Mouse (Mus musculus): Measurements from ENCODE around the gene Cdh13. TPM values are rescaled to one million over a fixed set of nuclear protein-coding genes. Genes with fewer than 3 reads are reported as not detected.

Gene Cdh13
- total RNA-seq, 1 experiment from 2014 or later, result not detected

- ATAC-seq (replicated peaks; ENCODE audit: insufficient number of reproducible peaks, low FRiP score, low TSS enrichment, poor library complexity, severe bottlenecking), result no peak
Observed at GRCm38 (mm10) chr8:118517071-118517470, 233.5 kb downstream of the Cdh13 start.

DNA sequence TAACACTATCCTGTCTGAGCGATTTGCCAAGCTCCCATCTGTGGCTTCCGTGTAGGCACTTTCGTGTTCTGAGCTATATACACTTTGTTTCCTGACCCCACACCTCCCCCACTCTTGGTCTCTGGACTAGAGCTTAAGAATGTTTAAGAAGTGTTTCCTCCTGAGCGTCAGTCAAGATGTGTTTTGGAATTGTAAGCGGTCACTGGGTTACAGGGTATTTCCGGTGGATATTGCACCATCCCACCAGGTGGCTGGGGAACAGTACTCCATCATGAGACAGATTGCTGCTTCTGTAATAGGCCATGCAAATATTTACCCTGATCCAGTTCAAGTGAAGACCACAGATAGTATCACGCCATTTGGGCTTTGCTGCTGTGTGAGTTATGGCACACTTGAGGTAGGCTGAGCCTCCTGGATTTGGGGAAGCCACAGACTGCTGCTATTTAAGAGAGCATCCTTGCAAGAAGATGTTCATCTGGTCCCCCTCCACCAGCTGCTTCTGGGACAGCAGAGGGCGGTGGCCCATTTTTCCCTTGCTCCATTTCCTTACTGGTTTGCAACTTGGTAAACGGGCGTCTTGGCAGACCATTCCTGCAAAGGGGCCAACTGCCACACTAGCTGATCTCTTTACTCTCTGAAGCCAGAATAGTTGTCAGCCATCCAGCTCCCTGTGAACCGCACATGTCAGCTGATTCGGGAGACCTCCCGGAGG is 234.7 kb downstream of the Cdh13 start:
- ATAC-seq (replicated peaks; ENCODE audit: insufficient number of reproducible peaks, low FRiP score, low TSS enrichment, poor library complexity, severe bottlenecking), result no peak

- ATAC-seq (replicated peaks; ENCODE audit: insufficient number of reproducible peaks, low FRiP score, low TSS enrichment, poor library complexity, severe bottlenecking), result no peak
Observed at GRCm38 (mm10) chr8:118518742-118519102, 235.2 kb downstream of the Cdh13 start.

- ATAC-seq (replicated peaks; ENCODE audit: insufficient number of reproducible peaks, low FRiP score, low TSS enrichment, poor library complexity, severe bottlenecking), result no peak
Observed at GRCm38 (mm10) chr8:118523922-118524321, 240.4 kb downstream of the Cdh13 start.

GRCm38 (mm10) chr8:118538816-118539558 is 255.5 kb downstream of the Cdh13 start:
- no peak for ATAC-seq (replicated peaks; ENCODE audit: insufficient number of reproducible peaks, low FRiP score, low TSS enrichment, poor library complexity, severe bottlenecking)

DNA sequence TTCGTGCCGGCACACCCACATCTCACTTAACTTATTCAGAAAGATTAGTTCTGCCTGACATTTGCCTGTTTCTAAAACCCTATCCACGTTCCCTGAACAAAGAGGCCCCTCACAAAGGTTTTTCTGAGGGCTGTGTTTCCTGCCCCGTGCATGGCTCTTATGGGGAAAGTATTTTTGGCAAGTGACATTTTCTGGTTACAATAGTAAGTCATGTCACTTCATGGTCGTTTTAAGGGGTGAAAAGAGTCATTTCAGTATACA is 256.0 kb downstream of the Cdh13 start:
- no peak for ATAC-seq (replicated peaks; ENCODE audit: insufficient number of reproducible peaks, low FRiP score, low TSS enrichment, poor library complexity, severe bottlenecking)

DNA sequence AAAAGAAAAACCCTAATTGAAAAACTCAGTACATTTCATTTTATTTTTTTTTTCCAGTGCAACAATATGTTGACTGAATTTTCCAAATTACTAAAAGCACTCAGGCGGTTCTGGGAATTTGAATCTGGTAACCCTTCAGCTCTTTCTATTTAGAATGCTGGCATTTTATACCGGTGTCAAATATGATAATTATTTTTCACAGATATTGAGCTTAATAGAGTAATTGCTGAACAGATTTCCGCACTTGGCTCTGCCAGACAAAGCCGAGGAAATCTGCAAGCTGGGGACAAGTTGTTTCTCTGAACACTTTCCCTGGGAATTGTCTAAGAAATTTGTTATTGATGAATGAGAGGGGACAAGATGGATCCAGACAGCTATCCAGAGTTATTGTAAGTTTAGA is 256.4 kb downstream of the Cdh13 start:
- ATAC-seq (replicated peaks; ENCODE audit: insufficient number of reproducible peaks, low FRiP score, low TSS enrichment, poor library complexity, severe bottlenecking), result no peak

DNA sequence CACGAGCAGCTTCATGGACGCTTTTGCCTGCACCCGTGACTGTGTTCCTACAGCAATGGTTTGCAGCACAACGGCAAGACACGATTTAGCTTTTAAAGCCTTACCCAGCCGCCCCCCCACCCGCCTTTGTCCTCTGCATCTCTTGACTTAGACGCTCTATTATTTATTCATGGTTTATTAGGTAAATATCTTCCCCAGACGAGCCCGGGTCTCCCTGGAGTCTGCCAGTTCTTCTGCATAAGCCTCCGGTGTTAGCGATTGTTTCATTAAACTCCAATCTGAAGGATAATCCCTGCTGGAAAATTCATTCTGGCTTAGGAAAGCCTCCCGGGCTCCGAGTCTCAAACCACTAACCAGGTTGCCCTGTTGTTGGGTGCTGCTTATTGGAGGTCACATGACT is 268.9 kb downstream of the Cdh13 start:
- ATAC-seq (replicated peaks; ENCODE audit: insufficient number of reproducible peaks, low FRiP score, low TSS enrichment, poor library complexity, severe bottlenecking), result no peak

- ATAC-seq (replicated peaks; ENCODE audit: insufficient number of reproducible peaks, low FRiP score, low TSS enrichment, poor library complexity, severe bottlenecking), result no peak
Observed at GRCm38 (mm10) chr8:118552842-118553241, 269.3 kb downstream of the Cdh13 start.

DNA sequence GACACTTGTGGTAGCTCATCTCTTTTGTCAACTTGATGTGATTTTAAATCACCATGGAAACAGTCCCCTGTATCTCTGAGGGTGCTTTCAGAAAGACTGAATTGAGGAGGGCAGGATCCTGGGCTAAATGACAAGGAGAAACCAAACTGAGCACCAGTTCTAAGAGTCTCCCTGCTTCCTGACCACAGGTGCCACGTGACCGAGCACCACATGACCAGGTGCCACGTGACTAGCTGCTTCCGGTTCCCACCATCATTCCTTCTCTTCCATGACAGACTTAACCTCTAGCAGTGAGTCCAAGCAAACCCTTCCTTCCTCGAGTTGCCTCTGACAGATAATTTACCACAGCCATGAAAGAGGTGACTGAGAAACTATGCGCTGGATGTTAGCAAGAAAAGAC is 280.5 kb downstream of the Cdh13 start:
- ATAC-seq (replicated peaks; ENCODE audit: insufficient number of reproducible peaks, low FRiP score, low TSS enrichment, poor library complexity, severe bottlenecking), result no peak

GRCm38 (mm10) chr8:118565186-118565585 is 281.7 kb downstream of the Cdh13 start:
- ATAC-seq (replicated peaks; ENCODE audit: insufficient number of reproducible peaks, low FRiP score, low TSS enrichment, poor library complexity, severe bottlenecking), result no peak

- ATAC-seq (replicated peaks; ENCODE audit: insufficient number of reproducible peaks, low FRiP score, low TSS enrichment, poor library complexity, severe bottlenecking), result no peak
Observed at GRCm38 (mm10) chr8:118565887-118566747, 282.6 kb downstream of the Cdh13 start.

DNA sequence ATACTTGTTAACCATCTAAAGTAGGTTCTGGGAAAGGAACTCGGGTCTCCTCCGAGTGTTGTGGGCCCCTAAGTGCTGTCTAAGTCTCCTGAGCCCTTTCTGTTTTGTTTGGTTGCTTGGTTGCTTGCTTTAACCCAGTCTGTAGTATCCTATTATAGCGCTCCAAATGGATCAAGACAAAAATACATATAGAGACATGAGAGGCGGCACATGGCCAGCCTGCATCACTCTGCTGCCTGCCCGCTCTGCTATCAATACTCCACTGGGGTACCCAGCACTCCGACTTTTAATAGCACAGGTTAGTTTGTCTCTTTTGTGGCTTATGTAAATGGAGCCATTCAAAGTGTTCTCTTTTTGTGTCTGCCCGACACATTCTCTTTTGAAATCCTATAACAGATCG is 285.8 kb downstream of the Cdh13 start:
- ATAC-seq (replicated peaks; ENCODE audit: insufficient number of reproducible peaks, low FRiP score, low TSS enrichment, poor library complexity, severe bottlenecking), result no peak

DNA sequence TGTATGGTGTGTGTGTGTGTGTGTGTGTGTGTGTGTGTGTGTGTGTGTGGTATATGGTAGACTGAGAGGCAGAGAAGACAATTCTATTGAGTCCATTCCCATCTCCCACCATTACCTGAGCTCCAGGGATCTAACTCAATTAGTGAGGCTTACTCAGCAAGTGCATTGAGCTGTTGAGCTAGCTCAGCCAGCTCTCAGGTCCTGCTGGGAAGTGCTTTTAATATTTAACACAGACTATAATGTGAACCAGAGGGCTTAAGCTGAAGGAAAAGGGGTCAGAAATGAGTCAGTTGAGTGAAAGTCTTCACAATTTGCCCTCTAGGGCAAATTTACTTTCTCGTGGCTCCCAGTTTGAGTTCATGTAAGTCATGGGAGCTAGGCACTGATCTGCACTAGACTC is 297.7 kb downstream of the Cdh13 start:
- ATAC-seq (replicated peaks; ENCODE audit: insufficient number of reproducible peaks, low FRiP score, low TSS enrichment, poor library complexity, severe bottlenecking), result no peak

GRCm38 (mm10) chr8:118582185-118582584 is 298.7 kb downstream of the Cdh13 start:
- no peak for ATAC-seq (replicated peaks; ENCODE audit: insufficient number of reproducible peaks, low FRiP score, low TSS enrichment, poor library complexity, severe bottlenecking)

- no peak for ATAC-seq (replicated peaks; ENCODE audit: insufficient number of reproducible peaks, low FRiP score, low TSS enrichment, poor library complexity, severe bottlenecking)
Observed at GRCm38 (mm10) chr8:118587981-118588380, 304.4 kb downstream of the Cdh13 start.

GRCm38 (mm10) chr8:118596816-118597215 is 313.3 kb downstream of the Cdh13 start:
- ATAC-seq (replicated peaks; ENCODE audit: insufficient number of reproducible peaks, low FRiP score, low TSS enrichment, poor library complexity, severe bottlenecking), result no peak

DNA sequence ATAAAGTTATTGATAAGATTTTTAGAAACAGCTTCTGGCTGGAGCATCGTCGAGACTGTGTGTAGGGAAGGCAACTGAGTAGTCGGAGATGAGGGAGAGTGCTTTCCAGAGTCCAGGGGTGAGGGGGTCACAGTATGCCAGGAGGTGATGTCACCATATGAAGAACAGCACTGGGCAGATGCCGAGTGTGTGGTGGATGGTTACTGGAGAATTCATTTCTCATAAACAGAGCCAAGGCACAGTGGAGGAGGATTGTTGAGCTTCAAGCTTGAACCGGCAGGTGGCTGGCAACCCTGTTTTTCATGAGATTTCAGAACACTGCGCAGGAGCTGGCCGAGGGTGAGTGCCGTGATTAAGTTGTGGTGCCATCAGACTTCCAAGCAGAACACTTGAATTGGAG is 317.8 kb downstream of the Cdh13 start:
- ATAC-seq (replicated peaks; ENCODE audit: insufficient number of reproducible peaks, low FRiP score, low TSS enrichment, poor library complexity, severe bottlenecking), result no peak

DNA sequence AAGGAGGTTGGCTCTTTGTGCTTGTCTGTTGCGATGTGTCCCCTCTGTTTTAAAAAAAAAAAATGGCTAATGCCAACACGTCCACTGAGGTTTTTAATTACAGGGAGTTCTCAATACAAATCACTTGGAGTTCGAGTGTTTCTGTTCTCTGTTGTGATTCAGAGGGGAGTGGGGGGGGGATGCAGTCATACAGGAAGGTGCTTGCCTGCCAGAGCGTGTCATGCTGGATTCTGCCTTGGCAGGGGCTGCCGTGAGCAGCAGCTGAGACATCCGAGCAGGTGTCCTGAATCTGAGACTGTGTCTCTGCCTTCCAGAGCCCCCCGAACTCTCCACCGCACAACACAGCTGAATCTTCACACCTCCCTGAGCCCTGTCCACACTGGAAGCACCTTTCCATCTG is 318.5 kb downstream of the Cdh13 start:
- no peak for ATAC-seq (replicated peaks; ENCODE audit: insufficient number of reproducible peaks, low FRiP score, low TSS enrichment, poor library complexity, severe bottlenecking)

- ATAC-seq (replicated peaks; ENCODE audit: insufficient number of reproducible peaks, low FRiP score, low TSS enrichment, poor library complexity, severe bottlenecking), result no peak
Observed at GRCm38 (mm10) chr8:118611551-118611950, 328.0 kb downstream of the Cdh13 start.

Measured in monocyte, adult 5-6 weeks (primary cell).